11 mouse cellular contexts compared by ENCODE assay signal in genomic region chr5:142220851-142221503, GRCm38 (mm10).
DNase-seq lines count a peak whose midpoint lies in the region; ATAC-seq and TF ChIP-seq lines count a peak whose summit lies in the region.
"Had no signal": no experiment of that assay in that cellular context is flagged by ENCODE, and none has a peak within 500 bp of the region (broad histone marks: within the 10 kb centered on the region; RNA-seq: fewer than 3 reads in every experiment).

No protein-coding gene starts in this region.

- 0 out of 2 replicates have a peak, but pooled peaks cover 12% of the 10 kb centered on the region for H3K9me3 ChIP-seq in heart, postnatal 0 days (replicated peaks; ENCODE audit: control insufficient read depth, low read length)
- H3K9me3 ChIP-seq in midbrain, postnatal 0 days (ENCODE audit: low read length), result no peaks in the 10 kb centered on the region
- no peaks in the 10 kb centered on the region for H3K9me3 ChIP-seq in midbrain, embryonic 16.5 days (replicated peaks; ENCODE audit: control insufficient read depth, low read length, poor library complexity, severe bottlenecking)
- H3K9me3 ChIP-seq: heart, embryonic 15.5 days; stomach, embryonic 15.5 days had no signal

- no peak overlapping the region for H3K4me3 ChIP-seq in heart, postnatal 0 days (ENCODE audit: low read depth, low read length)
- no peak overlapping the region for H3K4me3 ChIP-seq in midbrain, postnatal 0 days (ENCODE audit: low read depth, low read length)
- no peak overlapping the region for H3K4me3 ChIP-seq in midbrain, embryonic 16.5 days (ENCODE audit: low read depth, low read length)
- no peak overlapping the region for H3K4me3 ChIP-seq in cortical plate, adult 2 months (ENCODE audit: insufficient read depth, low read length)
- H3K4me3 ChIP-seq: heart, embryonic 15.5 days; stomach, embryonic 15.5 days had no signal

- no peak for DNase-seq in heart, postnatal 0 days (ENCODE audit: low spot score)
- no peak for DNase-seq in heart, adult 9 months (ENCODE audit: low spot score in 2 of 2)
- no peak for DNase-seq in midbrain, postnatal 0 days (ENCODE audit: low spot score)
- DNase-seq in thymus, postnatal 36 days, result peak; percentile 15 to 24
- DNase-seq in left cerebral cortex, adult 8-10 months (ENCODE audit: low spot score in 2 of 2), result no peak
- DNase-seq in gastrocnemius, postnatal 36 days, result no peak

- 82% methylated on average over 12 of the region's 12 CpGs for WGBS in heart, postnatal 0 days
- WGBS in midbrain, postnatal 0 days, result 92% methylated on average over 12 of the region's 12 CpGs
- 92% methylated on average over 12 of the region's 12 CpGs for WGBS in midbrain, embryonic 16.5 days

- peak; percentile 10; the same call in 1 of the 2 replicates for TF ChIP-seq CTCF in heart, postnatal 0 days (IDR thresholded peaks at IDR 0.05; ENCODE audit: low read depth)
- peak; percentile 54 for TF ChIP-seq CTCF in midbrain, postnatal 0 days (IDR thresholded peaks at IDR 0.05)
- peak; percentile 30; the same call in 1 of the 2 replicates for TF ChIP-seq CTCF in cortical plate, adult 2 months (IDR thresholded peaks at IDR 0.05; ENCODE audit: extremely low read depth, insufficient read depth, low read length)

- no peaks in the 10 kb centered on the region for H3K27me3 ChIP-seq in heart, postnatal 0 days (ENCODE audit: control insufficient read depth, insufficient read depth, low read length)
- no peaks in the 10 kb centered on the region for H3K27me3 ChIP-seq in midbrain, postnatal 0 days (ENCODE audit: insufficient read depth, low read length)
- no peaks in the 10 kb centered on the region for H3K27me3 ChIP-seq in midbrain, embryonic 16.5 days (ENCODE audit: control insufficient read depth, insufficient read depth, low read depth, low read length)
- H3K27me3 ChIP-seq: heart, embryonic 15.5 days; stomach, embryonic 15.5 days had no signal

- no peak overlapping the region for H3K9ac ChIP-seq in heart, postnatal 0 days (replicated peaks; ENCODE audit: low read depth, low read length)
- H3K9ac ChIP-seq in midbrain, postnatal 0 days (replicated peaks; ENCODE audit: low read length, poor library complexity, severe bottlenecking), result no peak overlapping the region
- H3K9ac ChIP-seq in midbrain, embryonic 16.5 days (ENCODE audit: low read depth, low read length), result no peak overlapping the region
- H3K9ac ChIP-seq: heart, embryonic 15.5 days; stomach, embryonic 15.5 days had no signal

- intact Hi-C loops in gastrocnemius, postnatal 36 days (cut with DNase I), result no loop called here

- H3K36me3 ChIP-seq in heart, postnatal 0 days (replicated peaks; ENCODE audit: control insufficient read depth, insufficient read depth, low read length), result no peaks in the 10 kb centered on the region
- no peaks in the 10 kb centered on the region for H3K36me3 ChIP-seq in midbrain, postnatal 0 days (ENCODE audit: insufficient read depth, low read length)
- H3K36me3 ChIP-seq in midbrain, embryonic 16.5 days (ENCODE audit: control insufficient read depth, insufficient read depth, low read length), result no peaks in the 10 kb centered on the region
- H3K36me3 ChIP-seq: heart, embryonic 15.5 days; stomach, embryonic 15.5 days had no signal

- ATAC-seq in heart, postnatal 0 days (ENCODE audit: insufficient read depth, low read depth), result no peak
- ATAC-seq in midbrain, postnatal 0 days (ENCODE audit: low FRiP score), result no peak
- no peak for ATAC-seq in midbrain, embryonic 16.5 days

- H3K4me1 ChIP-seq in heart, postnatal 0 days (ENCODE audit: control insufficient read depth, insufficient read depth), result no peaks in the 10 kb centered on the region
- H3K4me1 ChIP-seq in midbrain, postnatal 0 days (ENCODE audit: insufficient read depth, low read length), result no peaks in the 10 kb centered on the region
- H3K4me1 ChIP-seq in midbrain, embryonic 16.5 days (ENCODE audit: control insufficient read depth, insufficient read depth, low read length), result no peaks in the 10 kb centered on the region
- no peaks in the 10 kb centered on the region for H3K4me1 ChIP-seq in cortical plate, adult 2 months (ENCODE audit: control insufficient read depth, insufficient read depth, low read length)
- H3K4me1 ChIP-seq: heart, embryonic 15.5 days; stomach, embryonic 15.5 days had no signal

- H3K4me2 ChIP-seq in heart, postnatal 0 days (ENCODE audit: low read depth, low read length), result no peak overlapping the region
- H3K4me2 ChIP-seq in midbrain, postnatal 0 days (ENCODE audit: low read depth, low read length, poor library complexity, severe bottlenecking), result no peak overlapping the region
- no peak overlapping the region for H3K4me2 ChIP-seq in midbrain, embryonic 16.5 days (ENCODE audit: low read length)
- H3K4me2 ChIP-seq: heart, embryonic 15.5 days; stomach, embryonic 15.5 days had no signal

- no peak for TF ChIP-seq POLR2A in cortical plate, adult 2 months (IDR thresholded peaks at IDR 0.05; ENCODE audit: extremely low read depth, insufficient read depth, low read length)

- TF ChIP-seq EP300 in heart, postnatal 0 days (IDR thresholded peaks at IDR 0.05; ENCODE audit: low read depth), result no peak

- no peak overlapping the region for H3K27ac ChIP-seq in heart, postnatal 0 days (ENCODE audit: low read depth)
- no peak overlapping the region for H3K27ac ChIP-seq in midbrain, postnatal 0 days (ENCODE audit: low read depth, low read length)
- H3K27ac ChIP-seq in midbrain, embryonic 16.5 days (ENCODE audit: low read length), result no peak overlapping the region
- H3K27ac ChIP-seq in cortical plate, adult 2 months (ENCODE audit: insufficient read depth, low read length), result no peak overlapping the region
- H3K27ac ChIP-seq: heart, embryonic 15.5 days; macrophage; stomach, embryonic 15.5 days had no signal

Comparison
In these comparisons a context has a peak if more than half of its experiments do, and no peak if none do; other contexts are left out.
1. DNase-seq: peak in thymus, postnatal 36 days (2 of 2); none in heart, postnatal 0 days (single experiment), heart, adult 9 months (0 of 2), midbrain, postnatal 0 days (single experiment), left cerebral cortex, adult 8-10 months (0 of 2) and gastrocnemius, postnatal 36 days (0 of 2).
2. Peak in every context shown above with its lines, with median percentiles within 50 percentile points of each other: CTCF ChIP-seq.